Mouse (Mus musculus) brain, embryonic 14.5 days (tissue): ENCODE measurements around the gene Cntn3.

Experiments used
- CTCF ChIP-seq: fragments of 200-500 bp; IDR thresholded peaks from 2 replicates; pipeline ENCODE4 v1.5.1; 2012; ENCODE audit warnings: inconsistent platforms, mild to moderate bottlenecking, moderate library complexity, borderline replicate concordance; ENCODE audit not compliant: insufficient read depth, insufficient read length; ENCODE audit errors: extremely low read depth
- POLR2A ChIP-seq: fragments of 200-500 bp; IDR thresholded peaks from 2 replicates; pipeline ENCODE4 v1.6.1; 2012; ENCODE audit warnings: mild to moderate bottlenecking, inconsistent platforms, borderline replicate concordance; ENCODE audit not compliant: poor library complexity, insufficient read depth, insufficient read length, severe bottlenecking; ENCODE audit errors: extremely low read depth

DNA sequence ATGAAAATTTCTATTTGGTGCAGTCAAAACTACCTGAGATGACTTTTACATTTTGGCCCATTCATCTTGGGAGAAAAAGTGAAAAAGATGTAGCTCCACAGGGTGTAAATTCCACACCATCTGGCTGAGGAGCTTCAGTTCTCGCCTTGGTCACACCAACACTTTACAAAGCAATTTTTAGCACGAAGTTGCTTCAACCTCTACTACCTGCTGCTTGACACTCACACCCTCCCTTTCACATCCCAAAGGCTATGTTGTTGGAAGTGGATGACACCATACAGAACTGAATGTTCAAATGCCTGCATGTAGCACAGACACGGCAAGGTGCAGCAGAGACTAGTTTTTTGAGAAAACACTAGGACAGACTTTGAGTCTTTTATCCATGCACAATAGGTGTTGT, 240.8 kb downstream of the Cntn3 start:
- TF ChIP-seq CTCF (no peak), POLR2A (no peak)
